Mouse (Mus musculus) stomach, embryonic 14.5 days (tissue): ENCODE measurements around the gene Lrp8. TPM values are rescaled to one million over a fixed set of nuclear protein-coding genes. Genes with fewer than 3 reads are reported as not detected.

Source experiments
- ATAC-seq: fragments of 200-750 bp; cut with Nextera tagmentation; 2 replicates; pipeline ENCODE4 v1.8.0; 2017; ENCODE audit warnings: low read depth, moderate TSS enrichment; ENCODE audit not compliant: insufficient number of reproducible peaks, insufficient read depth, low FRiP score
- H3K27ac ChIP-seq: fragments of 300-500 bp; sonication (generic); 2 replicates; pipeline ENCODE4 v1.5.1; 2014; ENCODE audit warnings: mild to moderate bottlenecking, low read length, moderate library complexity, mixed read lengths
- H3K27me3 ChIP-seq: fragments of 300-500 bp; sonication (generic); 2 replicates; pipeline ENCODE4 v1.6.1; 2014; ENCODE audit warnings: low read length, control low read depth, mixed read lengths; ENCODE audit not compliant: control insufficient read depth, insufficient read depth
- H3K36me3 ChIP-seq: fragments of 300-500 bp; sonication (generic); 2 replicates; pipeline ENCODE4 v1.6.1; 2014; ENCODE audit warnings: mild to moderate bottlenecking, control low read depth, low read length, moderate library complexity, mixed read lengths; ENCODE audit not compliant: control insufficient read depth, insufficient read depth
- H3K4me1 ChIP-seq: fragments of 300-500 bp; sonication (generic); 2 replicates; pipeline ENCODE4 v1.6.1; 2014; ENCODE audit warnings: low read length, control low read depth, mixed read lengths; ENCODE audit not compliant: control insufficient read depth, insufficient read depth
- H3K4me2 ChIP-seq: fragments of 300-500 bp; sonication (generic); replicated peaks from 2 replicates; pipeline ENCODE4 v1.6.1; 2014; ENCODE audit warnings: low read depth, low read length, control low read depth
- H3K4me3 ChIP-seq: fragments of 300-500 bp; sonication (generic); 2 replicates; pipeline ENCODE4 v1.5.1; 2014; ENCODE audit warnings: low read depth, low read length, control low read depth
- H3K9ac ChIP-seq: fragments of 300-500 bp; sonication (generic); replicated peaks from 2 replicates; pipeline ENCODE4 v1.6.1; 2014; ENCODE audit warnings: low read depth, mild to moderate bottlenecking, control low read depth, low read length, moderate library complexity, mixed read lengths
- H3K9me3 ChIP-seq: fragments of 300-500 bp; sonication (generic); 2 replicates; pipeline ENCODE4 v1.6.1; 2016; ENCODE audit warnings: low read depth, low read length, control low read depth; ENCODE audit not compliant: control insufficient read depth
- WGBS: fragments of 180-500 bp; shearing (Covaris S2); extraction: QIAGEN DNeasy Blood & Tissue Kit; methylation state at CpG from one replicate; pipeline ENCODE4 v1.1.7; 2014; 5-methylcytosine and 5-hydroxymethylcytosine counted together
- polyA plus RNA-seq: library from polyadenylated mRNA; unstranded; fragments of >200 nt; fragmentation: Nextera tagmentation; extraction: Ambion mirVana; gene quantifications from 2 replicates; pipeline ENCODE4 v1.2.1, GENCODE M21; 2014

Gene Lrp8
- polyA plus RNA-seq, 1 experiment from 2014 or later = 1.6 TPM

DNA sequence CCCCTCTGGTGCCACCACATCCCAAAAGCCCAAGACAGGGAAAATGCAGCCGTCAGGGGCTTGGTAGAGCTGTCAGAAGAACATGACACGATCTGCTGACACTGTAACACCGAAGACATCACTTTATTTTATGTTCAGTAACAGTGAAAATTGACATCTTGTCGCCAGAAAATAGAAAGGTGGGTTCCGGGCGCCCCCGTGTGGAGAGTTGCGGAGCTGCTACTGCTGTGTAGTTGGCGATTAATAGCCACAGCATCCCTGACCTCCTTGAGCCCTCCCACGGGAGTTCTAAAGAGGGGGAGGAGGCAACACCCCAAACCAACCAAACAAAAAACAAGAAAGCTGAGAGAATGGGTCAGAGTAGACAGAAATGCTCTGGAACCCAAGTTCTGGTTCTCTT, 42.9 kb downstream of the Lrp8 start:
- Histone ChIP-seq H3K4me3 (no peak overlapping the region), H3K9ac (no peak overlapping the region), H3K27ac (no peak overlapping the region), H3K4me1 (no peaks in the 10 kb centered on the region), H3K27me3 (peaks cover 5% of the 10 kb centered on the region), H3K9me3 (no peaks in the 10 kb centered on the region), H3K4me2 (no peak overlapping the region), H3K36me3 (no peaks in the 10 kb centered on the region)
- ATAC-seq = no peak
- 2% methylated on average over 10 of the region's 10 CpGs for WGBS

DNA sequence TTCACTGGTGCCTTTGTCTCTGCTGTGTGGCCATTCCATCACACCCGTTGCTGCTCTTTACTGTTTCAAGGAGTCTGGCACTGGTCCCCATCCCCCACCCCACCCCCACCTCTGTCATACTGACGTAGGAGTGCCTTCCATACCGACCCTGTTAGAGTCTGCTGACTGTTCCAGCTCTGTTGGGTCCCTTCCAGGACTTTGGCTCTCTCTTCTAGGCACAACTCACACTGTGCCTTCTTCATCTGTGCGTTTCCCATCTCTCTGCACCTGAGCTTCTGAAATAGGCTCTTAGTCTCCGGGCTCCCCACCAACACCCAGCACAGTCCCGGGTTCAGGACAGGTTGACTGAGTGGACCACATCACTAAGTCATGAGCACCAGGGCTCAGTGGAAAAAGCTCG, 44.7 kb downstream of the Lrp8 start:
- Histone ChIP-seq H3K27me3 (peaks cover 5% of the 10 kb centered on the region), H3K4me3 (no peak overlapping the region), H3K4me2 (no peak overlapping the region), H3K27ac (no peak overlapping the region), H3K4me1 (no peaks in the 10 kb centered on the region), H3K9ac (no peak overlapping the region), H3K36me3 (no peaks in the 10 kb centered on the region), H3K9me3 (no peaks in the 10 kb centered on the region)
- ATAC-seq = no peak
- WGBS = 69% methylated on average over 7 of the region's 7 CpGs

DNA sequence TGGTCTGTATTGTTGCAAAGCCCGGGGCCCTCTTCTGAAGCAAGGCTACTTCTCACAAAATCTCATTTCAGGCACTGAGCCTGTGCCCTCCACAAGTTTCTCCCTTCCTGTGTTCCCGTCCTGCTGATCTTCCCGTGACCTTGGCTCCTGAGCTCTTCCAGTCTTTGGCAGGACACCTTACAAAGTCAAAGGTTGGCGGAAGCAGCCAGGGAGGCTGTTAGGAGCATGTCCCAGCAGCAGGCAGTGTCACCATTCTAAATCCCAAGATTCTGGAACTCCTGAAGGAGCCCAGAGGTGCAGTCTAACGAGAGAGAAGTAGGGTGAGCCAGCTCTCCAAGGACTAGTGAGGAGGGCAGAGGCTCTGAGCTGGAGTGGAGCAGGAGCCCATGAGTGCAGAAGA, 46.5 kb downstream of the Lrp8 start:
- Histone ChIP-seq H3K4me1 (no peaks in the 10 kb centered on the region), H3K36me3 (no peaks in the 10 kb centered on the region), H3K9ac (no peak overlapping the region), H3K4me3 (no peak overlapping the region), H3K27me3 (peaks cover 5% of the 10 kb centered on the region), H3K9me3 (no peaks in the 10 kb centered on the region), H3K27ac (no peak overlapping the region), H3K4me2 (no peak overlapping the region)
- WGBS = 80% methylated on average over 5 of the region's 5 CpGs
- ATAC-seq = no peak

DNA sequence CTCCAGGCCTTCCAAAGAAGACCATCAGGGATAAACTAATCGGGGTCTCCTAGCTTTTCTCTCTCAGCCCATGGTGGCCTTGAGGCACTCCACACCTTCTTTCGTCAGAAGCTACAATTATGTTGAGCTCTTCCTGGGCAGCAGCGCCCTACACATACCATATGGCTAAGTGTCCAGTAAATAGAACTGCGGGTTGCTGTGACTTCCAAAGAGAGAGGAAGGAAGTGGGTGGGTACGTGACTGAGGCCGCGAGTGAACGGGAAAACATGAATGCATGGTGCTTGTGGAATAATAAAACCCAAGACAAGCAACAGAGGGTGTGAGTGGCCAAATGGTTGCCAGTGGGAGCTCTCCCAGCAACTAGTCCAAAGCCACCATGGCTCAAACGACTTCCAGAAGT, 47.6 kb downstream of the Lrp8 start:
- H3K27me3 ChIP-seq = peaks cover 5% of the 10 kb centered on the region
- H3K4me3 ChIP-seq = no peak overlapping the region
- H3K9ac ChIP-seq = no peak overlapping the region
- H3K9me3 ChIP-seq = no peaks in the 10 kb centered on the region
- H3K4me2 ChIP-seq = no peak overlapping the region
- H3K27ac ChIP-seq = no peak overlapping the region
- H3K4me1 ChIP-seq = no peaks in the 10 kb centered on the region
- ATAC-seq = no peak
- no peaks in the 10 kb centered on the region for H3K36me3 ChIP-seq
- 81% methylated on average over 9 of the region's 9 CpGs for WGBS

DNA sequence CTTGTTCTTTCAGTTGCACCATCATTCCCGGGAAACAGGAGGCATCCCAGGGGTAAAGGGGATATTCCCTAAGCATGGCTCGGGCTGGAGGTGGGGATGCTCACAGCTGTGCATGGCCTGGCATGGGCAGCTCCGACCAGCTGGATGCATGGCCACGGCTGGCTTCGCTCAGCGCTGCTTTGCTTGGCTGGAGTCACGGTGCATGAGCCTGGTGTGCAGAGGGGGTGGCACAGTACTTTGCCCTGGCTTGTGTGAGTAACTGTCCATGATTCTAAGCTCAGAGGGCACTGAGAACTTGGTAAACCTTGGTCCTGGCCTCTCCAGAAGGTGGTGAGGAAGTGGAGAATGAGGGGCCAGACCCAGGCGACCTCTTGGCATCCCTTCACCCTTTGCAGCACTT, 48.0 kb downstream of the Lrp8 start:
- H3K4me1 ChIP-seq = no peaks in the 10 kb centered on the region
- H3K9me3 ChIP-seq = no peaks in the 10 kb centered on the region
- H3K36me3 ChIP-seq = no peaks in the 10 kb centered on the region
- H3K27ac ChIP-seq = no peak overlapping the region
- H3K27me3 ChIP-seq = peaks cover 5% of the 10 kb centered on the region
- WGBS = 91% methylated on average over 8 of the region's 8 CpGs
- no peak for ATAC-seq
- no peak overlapping the region for H3K4me2 ChIP-seq
- H3K9ac ChIP-seq = no peak overlapping the region
- no peak overlapping the region for H3K4me3 ChIP-seq

DNA sequence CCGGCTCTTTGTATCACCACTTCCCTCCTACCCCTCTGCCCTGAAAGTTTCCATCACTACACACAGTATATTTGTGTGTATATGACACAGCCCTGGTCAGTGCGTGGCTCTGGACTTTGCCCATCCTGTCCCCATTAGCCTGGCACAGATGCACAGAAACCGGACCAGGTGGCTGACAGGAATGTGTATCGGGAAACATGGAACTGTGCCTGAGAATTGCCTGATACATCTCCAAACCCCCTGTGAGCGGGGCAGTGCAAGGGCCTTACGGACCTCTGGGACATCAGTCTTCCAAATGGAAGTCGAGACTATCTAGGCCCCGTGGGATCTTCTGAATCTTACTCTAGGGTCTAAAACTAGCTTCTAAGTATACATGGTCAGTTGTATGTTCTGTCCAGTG, 51.3 kb downstream of the Lrp8 start:
- WGBS = 92% methylated on average over 8 of the region's 8 CpGs
- no peak for ATAC-seq
- no peak overlapping the region for H3K4me2 ChIP-seq

DNA sequence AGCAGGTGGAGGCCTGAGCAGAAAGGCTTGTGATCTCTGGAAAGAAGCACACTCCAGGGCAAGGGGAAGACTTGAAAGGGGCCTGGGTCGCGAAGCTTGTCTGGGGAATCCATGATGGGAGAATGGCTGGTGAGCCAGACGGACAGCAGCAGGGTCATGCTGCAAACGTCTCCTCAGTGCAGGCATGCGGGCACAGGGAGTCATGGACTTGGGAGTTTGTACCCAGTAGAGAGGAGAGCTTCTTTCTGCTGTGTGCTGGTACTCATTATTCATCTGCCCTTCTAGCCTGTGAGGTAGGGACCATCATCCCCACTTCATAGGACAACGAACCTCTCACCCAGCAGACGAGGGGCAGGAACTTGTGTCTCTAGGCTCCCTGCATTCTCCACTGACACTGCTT, 51.8 kb downstream of the Lrp8 start:
- Histone ChIP-seq H3K27me3 (no peaks in the 10 kb centered on the region), H3K27ac (no peak overlapping the region), H3K4me2 (no peak overlapping the region), H3K4me1 (no peaks in the 10 kb centered on the region), H3K4me3 (no peak overlapping the region), H3K36me3 (no peaks in the 10 kb centered on the region), H3K9ac (no peak overlapping the region), H3K9me3 (no peaks in the 10 kb centered on the region)
- 83% methylated on average over 7 of the region's 7 CpGs for WGBS
- ATAC-seq = no peak

More for the DNA sequence above, 51.3 kb downstream of the Lrp8 start:
- H3K27me3 ChIP-seq = no peaks in the 10 kb centered on the region
- no peak overlapping the region for H3K27ac ChIP-seq
- no peak overlapping the region for H3K4me3 ChIP-seq
- no peaks in the 10 kb centered on the region for H3K9me3 ChIP-seq
- no peaks in the 10 kb centered on the region for H3K4me1 ChIP-seq
- H3K9ac ChIP-seq = no peak overlapping the region
- no peaks in the 10 kb centered on the region for H3K36me3 ChIP-seq

DNA sequence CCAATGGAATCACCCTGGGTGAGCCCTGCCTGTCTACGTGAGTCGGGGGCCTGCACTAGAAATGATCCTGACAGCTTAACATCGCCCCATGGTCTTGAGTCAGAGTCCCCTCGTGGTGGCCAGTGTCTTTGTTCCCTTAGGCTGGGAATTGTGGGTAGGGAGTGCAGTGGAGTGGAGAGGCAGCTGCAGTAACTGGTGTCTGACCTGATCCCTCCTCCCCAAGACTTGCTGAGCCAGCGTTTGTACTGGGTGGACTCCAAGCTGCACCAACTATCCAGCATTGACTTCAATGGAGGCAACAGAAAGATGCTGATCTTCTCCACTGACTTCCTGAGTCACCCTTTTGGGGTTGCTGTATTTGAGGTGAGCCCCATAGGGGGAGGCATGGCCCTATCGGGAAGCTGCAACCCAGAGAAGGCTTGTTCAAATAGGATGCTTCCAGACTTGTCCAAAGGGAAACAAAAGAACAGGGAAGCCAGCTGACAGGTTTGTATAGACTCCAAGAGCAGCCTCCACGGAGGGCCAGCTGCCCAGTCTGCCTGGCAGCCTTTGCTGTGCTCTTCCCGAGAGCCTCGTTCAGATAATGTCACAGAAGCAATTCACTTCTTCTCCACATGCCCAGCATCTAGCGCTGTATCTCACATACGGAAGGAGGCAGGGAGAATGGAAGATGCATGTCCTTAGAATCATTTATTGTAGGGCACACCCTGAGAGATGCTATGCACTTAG, 55.1 kb downstream of the Lrp8 start:
- no peaks in the 10 kb centered on the region for H3K27me3 ChIP-seq
- H3K4me2 ChIP-seq = no peak overlapping the region
- WGBS = 72% methylated on average over 11 of the region's 11 CpGs
- H3K27ac ChIP-seq = no peak overlapping the region
- no peaks in the 10 kb centered on the region for H3K9me3 ChIP-seq
- no peak for ATAC-seq
- no peaks in the 10 kb centered on the region for H3K4me1 ChIP-seq
- no peak overlapping the region for H3K4me3 ChIP-seq
- H3K9ac ChIP-seq = no peak overlapping the region
- no peaks in the 10 kb centered on the region for H3K36me3 ChIP-seq

DNA sequence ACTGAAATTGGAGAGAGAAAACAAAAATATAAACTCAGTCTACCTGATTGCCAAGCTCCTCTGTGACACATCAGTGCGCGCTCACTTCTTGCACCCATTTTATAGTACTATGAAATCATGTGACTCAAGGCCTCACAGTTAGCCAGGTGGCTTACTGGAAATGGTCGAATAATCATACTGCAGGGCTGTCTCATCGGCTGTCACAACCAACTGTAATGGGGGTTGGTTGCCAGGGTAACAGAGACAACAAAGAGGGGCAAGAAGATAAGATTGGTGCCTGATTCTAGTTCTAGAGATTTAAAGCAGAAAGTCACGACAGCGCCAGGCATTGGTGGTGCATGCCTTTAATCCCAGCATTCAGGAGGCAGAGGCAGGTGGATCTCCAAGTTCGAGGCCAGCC, 56.9 kb downstream of the Lrp8 start:
- Histone ChIP-seq H3K36me3 (no peaks in the 10 kb centered on the region), H3K4me1 (no peaks in the 10 kb centered on the region), H3K9me3 (no peaks in the 10 kb centered on the region), H3K9ac (no peak overlapping the region), H3K27ac (no peak overlapping the region), H3K4me3 (no peak overlapping the region), H3K27me3 (no peaks in the 10 kb centered on the region), H3K4me2 (no peak overlapping the region)
- ATAC-seq = no peak
- 90% methylated on average over 7 of the region's 7 CpGs for WGBS
